Mouse (Mus musculus) inflammation-experienced regulatory T-cells, adult 16 weeks (primary cell): ENCODE measurements around the gene Qrfpr. TPM values are rescaled to one million over a fixed set of nuclear protein-coding genes. Genes with fewer than 3 reads are reported as not detected.

Source experiments
- polyA plus RNA-seq: library from polyadenylated mRNA; unstranded; fragments of 100-300 nt; shearing (Covaris generic); gene quantifications from one replicate; pipeline ENCODE4 v1.2.1, GENCODE M21; 2017

Qrfpr gene
- not detected for polyA plus RNA-seq

GRCm38 (mm10) chr3:36221743-36222682 lies at the start of gene Qrfpr:
TSS of gene Qrfpr (minus strand) at chr3:36222313.

GRCm38 (mm10) chr3:36150934-36151686 lies 71.0 kb downstream of the Qrfpr start, which contains the start of gene D3Ertd254e:
TSS of gene D3Ertd254e (plus strand) at chr3:36151017.

Other genes starting within 250 kb of the Qrfpr start
- 38.2 TPM for gene Mccc1, start 221.6 kb downstream of the Qrfpr start, polyA plus RNA-seq
- not detected for gene Ccdc144b, start 168.8 kb downstream of the Qrfpr start, polyA plus RNA-seq
- gene Acad9, start 156.3 kb downstream of the Qrfpr start, polyA plus RNA-seq = 97.7 TPM
- 8.5 TPM for gene D3Ertd254e, start 71.3 kb downstream of the Qrfpr start, polyA plus RNA-seq